Mouse (Mus musculus): ENCODE data around the gene Cdc42ep4.

Cdc42ep4 gene

DNA sequence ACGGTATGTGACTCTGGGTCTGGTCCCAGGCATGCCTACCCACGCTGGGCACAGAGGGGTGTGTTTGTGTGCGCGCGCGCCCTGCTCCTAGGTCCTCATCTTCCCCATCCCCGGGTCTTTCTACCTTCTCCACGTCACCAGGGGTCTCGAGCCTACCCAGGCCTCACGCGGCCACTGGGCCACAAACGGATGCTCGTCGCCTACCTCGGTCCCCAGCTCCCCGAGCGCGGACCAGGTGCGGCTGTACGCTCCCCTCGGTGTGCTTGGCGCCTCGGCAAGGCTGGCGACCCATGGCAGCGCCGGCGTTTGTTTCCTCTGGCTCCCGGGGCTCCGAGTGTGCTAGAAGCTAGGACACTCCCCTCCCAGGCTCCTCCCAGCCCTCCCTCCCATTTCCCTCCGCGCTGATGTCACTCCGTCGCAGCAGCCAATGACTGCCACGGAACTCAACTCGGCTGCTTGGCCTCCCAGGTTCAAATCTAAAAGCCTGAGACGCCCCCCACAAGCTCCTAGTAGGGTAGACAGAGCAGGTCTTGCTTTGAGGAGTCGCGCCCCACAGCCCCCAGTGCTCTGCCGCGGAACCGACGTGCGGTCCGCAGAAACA lies at the start of gene Cdc42ep4:
Gene Cdc42ep4, minus strand, starts transcription at position 398 of the 601 bp plus-strand sequence.
- DNase-seq: peak; percentile 84

DNA sequence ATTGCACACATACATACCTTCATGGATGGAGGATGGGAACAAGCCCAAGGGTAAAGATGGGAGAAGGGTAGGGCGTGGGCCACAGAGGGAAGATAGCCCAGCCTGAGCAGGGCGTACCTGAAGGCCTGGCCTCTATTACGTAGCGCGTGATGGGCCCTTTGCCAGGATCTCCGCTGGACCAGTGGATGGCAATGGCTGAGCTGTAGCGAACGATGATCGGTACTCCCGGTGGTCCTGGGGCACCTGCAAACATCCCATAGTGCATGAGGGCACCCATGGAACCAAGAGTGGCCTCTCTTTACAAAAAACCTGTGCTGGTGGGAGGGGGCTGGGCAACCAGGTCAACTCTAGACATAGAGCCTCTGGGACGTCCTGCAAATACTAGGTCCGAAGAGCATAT lies 48.3 kb upstream of the Cdc42ep4 start:
- DNase-seq: no peak

DNA sequence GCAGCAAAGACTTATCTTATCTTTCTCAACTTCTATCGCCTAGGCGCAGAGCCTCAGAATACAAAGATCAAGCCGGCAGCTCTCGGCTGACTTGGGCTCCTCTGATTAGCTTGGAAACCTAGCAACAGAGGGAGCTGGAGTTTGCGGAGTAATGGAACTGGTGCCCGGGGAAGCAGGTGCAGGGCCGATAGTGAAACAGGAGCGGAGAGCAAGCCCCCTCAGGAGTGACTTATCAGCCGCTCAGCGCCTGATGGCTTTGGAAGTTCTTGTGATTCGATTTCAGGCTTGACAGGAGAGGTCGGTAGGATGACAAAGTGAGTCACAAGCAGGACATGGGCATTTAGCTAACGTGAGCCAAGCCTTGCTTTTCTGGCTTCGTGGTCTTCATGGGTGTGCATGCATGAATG lies 47.4 kb upstream of the Cdc42ep4 start:
- no peak for DNase-seq

DNA sequence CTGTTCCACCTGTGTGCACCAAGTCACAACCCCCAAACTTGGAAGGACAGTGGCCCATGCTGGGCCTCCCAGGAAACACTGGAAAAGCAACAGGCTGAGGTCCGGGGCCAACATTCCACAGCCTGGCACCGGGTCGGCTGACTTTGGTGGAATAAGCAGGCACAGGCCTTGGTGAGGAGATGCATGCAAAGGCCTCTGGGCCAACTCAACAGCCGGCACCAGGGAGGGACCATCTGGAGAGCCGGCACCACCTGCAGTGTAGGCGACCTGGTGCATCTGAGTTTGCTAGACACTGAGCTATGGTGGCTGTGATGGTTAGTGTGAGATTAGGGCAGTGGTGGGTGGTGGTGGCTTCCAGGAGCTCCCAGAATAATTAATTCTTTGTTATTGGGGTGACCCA lies 46.3 kb upstream of the Cdc42ep4 start:
- DNase-seq: no peak

DNA sequence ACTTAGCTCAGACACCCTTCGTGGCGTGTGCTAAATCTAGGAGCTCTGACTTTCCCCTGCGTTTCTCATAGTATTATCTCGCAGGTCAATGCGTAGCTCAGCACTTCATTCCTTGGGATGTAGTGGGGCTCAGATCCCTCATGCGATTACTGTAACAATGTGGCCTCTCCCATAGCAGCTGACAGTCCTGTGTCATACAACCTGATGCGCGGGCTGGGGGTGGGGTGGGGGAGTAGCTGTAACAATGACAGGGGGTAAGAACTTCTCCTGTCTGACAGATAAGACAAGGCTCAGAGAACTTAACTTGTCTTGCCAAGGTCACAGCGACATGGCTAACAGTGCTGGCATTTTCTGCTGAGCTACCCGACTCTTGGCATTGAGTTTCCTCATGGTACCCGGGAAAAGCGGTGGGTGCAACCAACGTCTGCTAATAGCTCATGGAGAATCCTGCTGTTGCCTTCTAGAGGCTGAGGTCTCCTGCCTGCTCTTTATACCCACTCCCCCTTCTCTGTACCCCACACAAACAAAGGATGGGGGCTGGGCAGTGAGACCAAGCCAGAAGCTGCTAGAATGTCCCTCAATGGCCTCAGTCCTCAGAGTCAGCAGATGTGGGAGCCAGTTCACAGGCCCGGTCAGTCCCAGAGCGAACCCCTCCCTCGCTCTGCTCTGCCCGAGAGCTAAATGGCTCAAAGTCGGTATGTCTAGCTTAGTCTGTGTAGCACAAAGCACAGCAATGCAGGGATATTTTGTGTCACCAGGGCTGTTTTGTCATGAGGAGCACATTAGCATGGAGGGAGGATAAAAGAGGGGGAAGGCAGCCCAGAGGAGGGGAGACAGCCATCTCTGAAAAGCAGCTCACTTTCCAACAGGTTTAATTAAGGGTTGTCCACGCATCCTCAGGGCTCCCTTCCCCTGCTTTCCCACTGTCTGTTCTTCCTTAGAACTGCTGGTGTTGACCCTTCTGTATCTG lies 45.6 kb upstream of the Cdc42ep4 start:
- DNase-seq: no peak

DNA sequence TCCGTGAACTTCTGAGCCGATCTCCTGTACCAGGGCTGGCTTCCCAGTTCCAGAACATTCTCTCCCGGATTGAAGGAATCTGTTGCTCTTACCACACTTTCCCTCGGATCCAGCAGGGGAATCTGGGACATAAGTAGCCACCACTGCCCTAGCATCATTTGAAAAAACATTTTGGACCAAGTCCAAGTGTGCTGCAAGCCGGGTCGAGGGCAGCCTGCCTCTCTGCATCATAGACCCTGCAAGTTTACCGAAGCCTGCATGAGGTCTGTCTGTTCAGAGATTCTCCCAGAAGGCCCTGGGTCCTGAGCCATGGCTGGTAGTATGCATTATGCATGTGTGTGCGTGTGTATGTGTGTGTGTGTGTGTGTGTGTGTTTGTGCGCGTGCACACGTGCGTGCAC lies 44.2 kb upstream of the Cdc42ep4 start:
- no peak for DNase-seq

DNA sequence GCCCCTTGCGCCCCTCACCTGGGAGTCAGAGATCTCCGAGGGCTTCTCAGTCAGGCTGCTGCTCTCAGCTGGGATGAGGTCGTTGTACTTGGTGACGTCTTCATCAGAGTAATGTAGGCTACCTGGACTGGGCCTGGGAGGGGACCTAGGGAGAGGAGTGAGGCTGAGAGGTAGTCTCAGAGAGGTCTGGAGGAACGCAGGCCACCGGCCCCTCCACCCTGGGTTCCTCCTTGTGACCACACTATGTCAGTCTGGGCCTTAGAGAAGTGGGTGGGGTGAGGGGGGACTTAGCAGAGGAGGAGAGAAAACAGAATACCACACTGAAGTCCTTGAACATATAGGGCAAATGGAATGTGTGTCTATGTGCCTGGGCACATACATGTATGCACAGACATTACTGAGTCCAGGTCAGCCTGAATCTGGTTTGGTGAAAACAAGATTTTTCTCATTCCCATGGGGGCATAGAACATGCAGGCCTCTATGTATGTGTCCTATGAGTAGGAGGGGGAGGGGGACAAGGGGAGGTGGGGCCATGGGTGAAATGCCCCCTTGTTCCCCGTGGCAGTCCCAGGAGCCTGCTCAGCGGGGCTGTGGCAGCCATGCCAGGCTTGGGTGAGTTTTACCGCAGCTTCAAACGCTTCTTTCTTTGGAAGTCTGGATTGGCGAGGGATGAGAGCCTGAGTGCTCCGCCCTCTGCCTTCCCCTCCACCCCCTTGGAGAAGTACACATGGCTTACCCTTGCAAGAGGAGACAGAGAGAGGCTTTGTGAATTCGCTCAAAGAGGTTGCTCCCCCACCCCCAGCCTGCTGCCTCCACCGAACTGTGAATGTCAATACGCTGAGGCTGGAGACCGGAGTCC lies 39.9 kb upstream of the Cdc42ep4 start:
- DNase-seq: no peak

DNA sequence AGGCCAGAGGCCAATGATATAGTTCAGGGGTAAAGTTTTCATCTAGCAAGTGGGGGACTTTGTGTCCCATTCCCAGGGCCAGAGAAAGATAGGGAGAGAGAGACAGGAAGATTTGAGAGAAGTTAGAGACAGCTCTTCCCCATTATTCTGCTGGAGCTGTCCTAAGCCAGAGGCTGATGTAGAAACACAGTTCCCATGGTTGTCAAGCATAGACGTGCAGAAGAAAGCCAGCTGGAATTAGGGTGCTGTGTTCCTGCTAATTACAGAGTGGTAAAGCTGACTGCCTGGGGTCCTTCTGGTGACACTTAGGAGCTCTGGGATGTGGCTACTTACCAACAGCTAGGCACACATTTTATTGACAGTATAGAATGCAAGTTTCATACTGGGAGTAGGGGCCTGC lies 37.4 kb upstream of the Cdc42ep4 start:
- no peak for DNase-seq

DNA sequence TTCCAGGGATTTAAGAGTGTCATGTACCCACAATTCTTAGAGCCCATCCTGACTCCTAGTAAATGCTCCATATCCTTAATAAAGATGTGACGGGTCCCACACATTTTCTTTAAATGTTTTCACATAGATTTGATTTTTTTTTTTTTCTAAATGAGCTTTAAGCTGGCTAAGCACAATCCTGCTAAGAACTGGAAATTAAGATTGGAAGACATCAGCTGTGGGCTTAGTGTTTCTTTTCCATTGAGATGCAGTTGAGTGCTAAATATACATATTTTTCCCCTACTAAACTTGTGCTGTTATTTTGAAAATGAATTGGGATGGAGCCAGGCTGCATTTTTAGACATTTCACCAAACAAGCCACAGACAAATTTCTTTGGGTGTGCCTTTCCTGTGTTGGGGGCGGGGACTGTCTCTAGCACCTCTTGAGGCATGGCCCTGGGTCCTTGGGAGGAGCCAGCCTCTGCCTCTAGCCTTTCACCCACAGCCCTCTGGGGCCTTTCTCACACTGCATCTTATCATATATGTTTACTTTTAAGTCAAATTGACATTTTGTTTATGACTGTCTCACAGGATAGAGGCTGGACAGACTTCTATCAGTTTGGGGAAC lies 36.6 kb upstream of the Cdc42ep4 start:
- no peak for DNase-seq

DNA sequence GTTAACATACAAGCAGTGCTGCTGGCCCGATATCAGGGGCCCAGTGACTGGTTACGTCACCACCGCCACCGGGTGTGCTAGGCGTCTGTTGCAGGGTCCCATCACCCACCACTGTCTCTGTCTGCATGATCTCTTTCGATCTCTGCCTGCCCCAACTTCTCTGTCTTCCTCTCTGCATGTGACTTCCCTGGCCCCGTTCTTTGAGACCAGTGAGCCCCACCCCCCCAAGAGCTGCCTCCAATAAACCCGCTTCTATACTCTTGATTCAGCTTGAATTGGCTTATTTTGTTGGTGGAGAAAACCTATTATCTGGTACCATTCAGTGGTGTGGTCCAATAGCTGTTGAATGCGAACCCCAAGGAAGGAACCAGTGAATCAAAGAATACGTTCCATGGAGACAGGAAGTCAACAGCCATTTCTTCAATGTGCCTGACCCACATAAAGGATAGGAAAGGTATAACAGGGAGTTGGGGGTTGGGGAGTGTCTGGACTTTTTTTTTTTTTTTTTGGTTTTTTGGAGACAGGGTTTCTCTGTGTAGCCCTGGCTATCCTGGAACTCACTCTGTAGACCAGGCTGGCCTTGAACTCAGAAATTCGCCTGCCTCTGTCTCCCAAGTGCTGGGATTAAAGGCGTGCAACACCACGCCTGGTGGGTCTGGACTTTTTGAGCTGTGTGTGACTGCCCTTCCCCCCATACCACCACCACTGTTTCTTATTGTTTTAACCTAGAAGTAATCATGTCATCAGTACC lies 35.9 kb upstream of the Cdc42ep4 start:
- no peak for DNase-seq

DNA sequence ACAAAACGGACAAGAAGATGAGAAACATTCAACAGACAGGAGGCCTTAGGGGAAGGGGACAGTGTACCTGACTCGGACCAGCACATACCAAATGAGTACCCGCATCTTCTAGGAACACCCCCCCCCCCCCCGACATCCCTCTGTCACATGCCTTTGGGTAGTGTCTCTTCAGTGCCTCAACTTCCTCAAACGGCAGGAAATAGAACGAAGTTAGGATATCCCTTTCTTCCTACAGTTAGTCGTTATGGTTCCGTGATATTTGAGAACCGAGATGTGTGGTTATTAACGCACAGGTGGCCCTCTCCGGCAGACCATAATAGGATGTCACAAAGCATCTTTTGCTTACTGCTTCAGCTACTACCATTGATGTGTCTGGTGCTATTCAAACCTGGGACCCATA lies 35.3 kb upstream of the Cdc42ep4 start:
- DNase-seq: no peak

DNA sequence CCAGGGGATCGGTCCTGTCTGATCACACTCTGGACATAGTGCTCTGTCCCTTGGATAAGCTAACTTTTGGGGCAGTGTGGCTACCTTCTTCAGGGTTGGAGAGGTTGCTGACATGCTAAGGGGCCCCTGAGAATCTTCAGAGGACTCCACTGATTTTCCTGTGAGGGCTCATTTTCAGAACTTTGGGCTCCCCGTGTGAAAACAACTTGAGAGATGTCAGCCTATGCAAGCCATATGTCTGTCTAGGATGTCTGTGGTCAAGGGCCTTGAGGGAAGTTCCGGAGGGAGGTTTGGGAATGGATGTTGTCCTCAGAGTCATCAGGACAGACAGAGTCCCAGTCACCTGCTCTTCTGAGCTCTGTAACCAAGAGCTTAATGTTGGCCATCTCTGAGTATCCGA lies 34.7 kb upstream of the Cdc42ep4 start:
- DNase-seq: no peak

DNA sequence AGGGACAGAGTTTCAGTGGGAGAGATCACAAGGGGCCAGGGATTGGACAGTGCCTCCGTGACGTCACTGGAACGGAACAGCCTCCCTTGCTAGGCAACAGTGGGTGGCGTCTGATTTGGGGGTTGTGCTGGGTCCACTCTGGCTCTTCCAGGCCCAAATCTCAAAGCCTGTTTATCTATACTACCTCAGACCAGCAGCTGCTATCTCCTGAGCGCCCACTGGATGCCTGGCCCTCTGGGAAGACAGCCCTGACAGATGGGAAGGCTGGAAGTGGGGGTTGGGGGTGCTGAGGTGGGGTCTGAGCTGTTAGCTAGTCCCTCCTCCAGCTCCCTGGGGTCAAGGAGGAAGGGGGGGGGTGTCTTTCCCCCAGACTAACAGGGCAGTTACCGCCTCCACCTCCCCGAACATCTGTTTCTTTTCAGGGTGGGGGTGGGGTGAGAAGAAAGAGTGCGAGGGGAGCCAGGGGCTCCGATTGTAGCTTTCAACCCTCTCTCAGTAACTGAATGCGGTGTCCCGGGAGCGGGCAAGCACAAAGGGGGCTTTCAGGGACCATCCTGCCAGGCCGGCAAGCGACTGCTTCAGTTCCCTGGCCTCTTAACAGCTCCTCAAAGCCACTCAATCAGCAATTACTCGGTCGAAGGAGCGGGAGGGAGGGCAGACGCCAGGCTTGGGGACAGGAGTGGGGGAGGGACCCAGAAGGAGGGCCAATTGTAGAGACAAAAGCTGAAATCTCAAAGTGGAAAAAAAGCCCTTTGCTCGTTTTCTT lies 33.9 kb upstream of the Cdc42ep4 start:
- peak; percentile 60 for DNase-seq

DNA sequence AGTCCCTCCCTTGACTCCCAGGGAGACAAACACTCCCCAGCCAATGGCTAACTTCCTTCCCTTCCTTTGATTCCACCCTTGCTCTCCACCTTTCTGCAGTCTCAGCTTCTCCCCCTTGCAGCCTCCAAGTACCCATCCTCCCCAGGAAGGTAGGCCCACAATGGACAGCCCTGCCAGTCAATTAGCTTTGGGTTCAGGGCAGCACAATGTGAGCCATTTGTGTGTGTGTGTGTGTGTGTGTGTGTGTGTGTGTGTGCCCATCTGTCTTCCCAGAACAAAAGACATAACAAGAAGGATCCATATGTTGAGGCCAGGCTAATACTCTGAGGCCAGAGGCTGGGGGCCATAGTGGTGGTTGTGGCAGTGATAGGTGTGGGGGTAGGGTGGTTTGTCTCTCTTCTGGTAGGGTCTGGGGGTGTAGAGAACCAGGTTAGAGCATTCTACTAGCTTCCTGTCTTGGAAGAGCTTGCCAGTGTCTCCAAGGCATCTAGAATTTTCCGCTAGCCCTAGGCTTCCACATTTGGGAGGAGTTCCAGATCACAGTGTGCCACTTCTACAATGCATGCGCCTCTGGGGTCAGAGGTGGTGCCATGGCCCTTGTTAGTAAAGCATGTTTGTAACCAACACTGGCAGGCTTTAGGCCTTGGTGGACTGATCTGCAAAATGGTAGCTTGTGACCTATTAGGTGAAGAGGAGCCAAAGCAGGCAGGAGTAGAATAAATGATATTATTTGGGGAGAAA lies 33.1 kb upstream of the Cdc42ep4 start:
- no peak for DNase-seq

DNA sequence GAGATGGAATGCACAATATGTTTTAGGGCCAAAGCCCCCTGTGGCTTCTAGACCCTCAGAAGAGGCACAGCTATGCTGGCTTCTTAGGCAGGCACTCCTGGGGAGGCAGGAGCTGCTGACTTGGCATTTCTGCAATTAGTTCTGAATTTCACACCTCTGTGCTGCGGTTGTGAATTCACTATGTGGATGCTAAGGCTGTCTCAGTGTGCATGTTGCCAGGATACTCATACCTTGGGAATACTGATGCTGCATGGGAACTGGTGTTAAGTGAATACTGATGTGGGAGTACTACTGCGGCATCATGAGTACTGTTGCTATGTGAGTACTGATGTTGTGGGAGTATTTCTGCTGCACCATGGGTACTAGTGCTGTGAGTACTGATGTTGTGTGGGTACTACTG lies 30.8 kb upstream of the Cdc42ep4 start:
- no peak for DNase-seq

DNA sequence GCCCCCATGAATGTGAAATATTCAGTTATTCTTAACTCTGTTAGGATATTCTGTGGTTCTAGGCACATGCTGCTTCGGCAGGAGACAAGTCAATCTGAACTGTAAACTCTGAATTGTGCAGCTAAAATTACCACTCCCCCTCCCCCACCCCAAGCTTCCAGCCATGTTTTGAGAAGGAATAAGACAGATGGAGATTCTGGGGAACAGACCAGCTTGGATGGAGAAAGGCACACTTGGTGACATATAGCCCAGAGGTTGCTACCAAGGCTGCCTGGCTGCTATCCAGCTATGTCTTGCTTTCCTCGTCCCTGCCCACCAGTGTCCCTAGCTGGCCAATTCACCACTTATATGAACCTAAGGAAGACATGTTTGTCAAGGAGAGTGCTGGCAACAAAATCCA lies 30.3 kb upstream of the Cdc42ep4 start:
- DNase-seq: peak; percentile 61

DNA sequence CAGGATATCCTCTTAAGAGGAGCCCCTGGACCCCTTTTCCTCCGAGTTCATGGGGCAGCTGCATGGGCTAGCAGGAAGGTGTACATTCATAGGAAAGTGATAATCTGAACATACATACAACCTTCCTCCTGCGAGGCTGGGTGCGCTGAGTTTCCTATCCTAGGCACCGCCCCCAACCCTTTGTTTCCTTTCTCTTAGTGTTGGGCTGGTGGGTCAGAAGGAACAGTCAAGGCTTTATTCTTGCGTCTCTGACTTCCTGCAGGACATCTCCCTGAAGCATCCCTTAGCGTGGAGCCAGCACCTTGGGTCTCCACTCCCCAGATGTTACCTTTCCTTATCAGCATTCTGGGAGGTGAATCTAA lies 28.0 kb upstream of the Cdc42ep4 start:
- DNase-seq: no peak

DNA sequence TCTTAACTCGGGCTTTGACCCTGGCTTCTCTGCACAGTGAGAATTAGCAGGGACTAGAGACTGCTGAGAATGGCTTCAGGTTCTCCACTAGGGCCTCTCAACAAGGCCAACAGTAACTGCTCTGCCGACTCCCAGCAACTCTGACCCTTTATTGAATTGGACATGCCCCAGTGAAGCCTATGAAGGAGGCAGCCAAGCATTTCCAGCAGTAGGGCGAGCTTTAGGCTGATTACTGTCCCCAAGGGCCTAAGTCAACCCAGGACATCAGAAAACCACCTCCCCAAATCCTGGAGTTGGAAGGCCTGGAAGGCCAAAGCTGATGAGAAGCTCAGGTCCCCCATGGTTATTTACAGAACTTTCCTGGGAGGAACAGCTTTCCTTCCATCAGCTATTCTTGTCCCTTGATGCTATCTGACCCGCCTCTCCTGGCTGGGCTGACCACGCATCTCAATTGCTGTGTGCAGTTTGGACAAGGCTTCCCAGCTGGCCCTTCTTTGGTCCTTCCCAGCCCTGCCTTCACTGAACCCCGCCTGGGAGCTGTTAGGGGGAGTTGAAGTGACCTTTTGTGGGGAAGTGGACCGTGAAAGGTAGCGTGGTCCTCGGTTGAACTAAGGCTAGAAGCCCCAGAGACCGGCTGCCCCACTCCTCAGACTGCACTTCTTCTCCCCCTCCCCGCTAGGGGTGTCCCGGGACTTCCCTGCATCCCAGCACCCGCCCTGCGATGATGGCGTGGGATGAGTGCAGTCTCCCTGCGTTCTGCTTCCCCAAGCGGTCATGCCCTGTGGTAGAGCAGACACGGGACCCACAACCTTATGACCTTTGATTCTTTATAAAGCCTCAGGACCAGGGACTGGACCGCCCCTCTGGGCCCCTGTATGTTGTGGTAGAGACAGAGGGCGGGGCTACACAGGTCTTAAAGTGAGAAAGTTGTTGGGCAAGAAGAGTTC lies 27.3 kb upstream of the Cdc42ep4 start:
- no peak for DNase-seq

DNA sequence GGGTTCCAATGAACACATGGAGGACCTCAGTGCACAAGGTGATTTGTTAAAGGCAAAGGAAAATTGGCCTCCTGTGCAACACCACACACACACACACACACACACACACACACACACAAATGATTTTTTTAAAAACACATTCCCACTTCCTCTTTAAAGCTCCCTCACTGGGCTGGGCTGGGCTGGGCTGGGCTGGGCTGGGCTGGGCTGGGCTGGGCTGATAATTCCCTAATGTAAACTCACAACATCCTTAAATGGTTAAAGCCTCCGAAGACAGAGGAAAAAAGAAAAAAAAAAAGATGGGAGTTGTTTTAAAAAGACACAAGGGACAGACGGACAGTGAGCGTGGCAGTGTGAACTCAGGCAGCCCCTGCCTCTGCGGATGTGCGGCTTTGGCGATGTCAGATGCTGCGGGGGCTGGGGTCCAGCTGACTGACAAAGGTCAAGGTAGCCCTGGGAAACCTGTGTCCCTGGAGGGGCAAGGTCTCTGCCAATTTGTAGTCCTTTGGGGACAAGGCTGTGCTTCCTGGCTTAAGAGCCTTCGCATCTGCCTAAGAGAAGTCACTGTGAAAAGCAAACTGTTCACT lies 26.3 kb upstream of the Cdc42ep4 start:
- DNase-seq: no peak
